Mouse (Mus musculus) olfactory bulb, adult 2 months (tissue): ENCODE results near the gene Tor1b.

ENCODE experiments used
- CTCF ChIP-seq: fragments of 200-500 bp; IDR thresholded peaks from 2 replicates; pipeline ENCODE4 v1.5.1; 2012; ENCODE audit warnings: low read depth, mild to moderate bottlenecking, low read length, moderate library complexity; ENCODE audit not compliant: insufficient read depth
- POLR2A ChIP-seq: fragments of 200-500 bp; IDR thresholded peaks from 2 replicates; pipeline ENCODE4 v1.6.1; 2012; ENCODE audit warnings: mild to moderate bottlenecking, low read depth, low read length, moderate library complexity; ENCODE audit not compliant: insufficient read depth

GRCm38 (mm10) chr2:30929483-30930045, 23.2 kb upstream of the Tor1b start, which contains the start of gene Ptges:
- TF ChIP-seq POLR2A (no peak), CTCF (peak; percentile 50; the same call in 1 of the 2 replicates)
